Mouse (Mus musculus): ENCODE results near the gene Dzank1. TPM values are rescaled to one million over a fixed set of nuclear protein-coding genes. Genes with fewer than 3 reads are reported as not detected.

Gene Dzank1
- total RNA-seq, 1 experiment = 1.0 TPM

DNA sequence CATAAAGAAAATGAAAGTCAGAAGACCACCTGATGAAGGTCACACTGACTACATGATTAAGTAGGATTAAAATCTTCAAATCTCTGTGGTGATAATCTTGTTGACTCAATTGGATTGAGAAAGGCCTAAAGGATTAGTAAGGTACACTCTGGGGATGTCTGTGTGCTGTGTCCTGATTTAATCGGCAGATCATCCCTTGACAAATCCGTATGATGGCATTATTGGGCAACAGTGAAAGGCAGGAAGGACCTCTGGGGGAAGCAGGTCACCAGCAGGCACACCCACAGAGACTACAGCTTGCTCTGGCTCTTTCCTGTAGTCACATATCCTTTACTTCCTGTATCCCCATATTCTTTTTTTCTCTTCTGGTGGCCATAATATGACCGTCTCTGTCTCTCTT is 7.4 kb downstream of the Dzank1 start:
- no peak for DNase-seq (ENCODE audit: low read depth, low spot score)
- Histone ChIP-seq H3K36me3 (ENCODE audit: control insufficient read depth, insufficient read depth, low read length, poor library complexity, severe bottlenecking) (no peaks in the 10 kb centered on the region), H3K4me3 (ENCODE audit: insufficient read depth in 1 of 2, low read depth in 1 of 2, low read length in 2 of 2, poor library complexity in 1 of 2, severe bottlenecking in 1 of 2) (no peak overlapping the region), H3K27ac (ENCODE audit: insufficient read depth, low read depth, low read length, poor library complexity, severe bottlenecking) (no peak overlapping the region), H3K4me1 (ENCODE audit: control insufficient read depth in 2 of 2, insufficient read depth in 2 of 2, low read length in 2 of 2, poor library complexity in 1 of 2) (no peaks in the 10 kb centered on the region), H3K9ac (ENCODE audit: insufficient read depth, low read depth, low read length, poor library complexity, severe bottlenecking) (no peak overlapping the region), H3K9me3 (ENCODE audit: control insufficient read depth, insufficient read depth, low read depth, low read length) (no peaks in the 10 kb centered on the region)
- TF ChIP-seq MAFK (IDR thresholded peaks at IDR 0.05; ENCODE audit: insufficient read depth, low read depth, low read length) = no peak
- in situ Hi-C loops (cut with MboI; ENCODE audit: low sequenced_read_pairs in 2 of 2, unreplicated experiment in 2 of 2) = no loop called here

DNA sequence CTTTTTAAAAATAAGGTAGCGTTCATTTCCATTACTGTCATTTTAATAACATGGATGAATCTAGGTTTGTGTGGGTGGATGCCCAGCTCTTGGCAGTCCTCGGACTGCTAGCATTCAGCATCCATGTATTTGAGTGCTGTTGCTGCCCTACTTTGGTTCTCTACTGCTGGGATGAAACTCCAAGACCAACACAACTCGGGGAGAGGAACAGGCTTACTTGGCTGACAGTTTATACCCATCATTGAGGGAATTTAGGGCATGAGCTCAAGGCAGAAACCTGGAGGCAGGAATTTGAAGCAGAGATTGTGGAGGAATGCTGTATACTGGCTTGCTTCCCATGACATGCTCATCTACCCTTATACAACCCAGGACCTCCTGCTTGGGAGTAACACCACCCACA is 12.6 kb downstream of the Dzank1 start:
- Histone ChIP-seq H3K4me1 (ENCODE audit: control insufficient read depth in 2 of 2, insufficient read depth in 2 of 2, low read length in 2 of 2, poor library complexity in 1 of 2) (no peaks in the 10 kb centered on the region), H3K4me3 (ENCODE audit: insufficient read depth in 1 of 2, low read depth in 1 of 2, low read length in 2 of 2, poor library complexity in 1 of 2, severe bottlenecking in 1 of 2) (no peak overlapping the region), H3K9me3 (ENCODE audit: control insufficient read depth, insufficient read depth, low read depth, low read length) (no peaks in the 10 kb centered on the region), H3K27ac (ENCODE audit: insufficient read depth, low read depth, low read length, poor library complexity, severe bottlenecking) (no peak overlapping the region), H3K36me3 (ENCODE audit: control insufficient read depth, insufficient read depth, low read length, poor library complexity, severe bottlenecking) (no peaks in the 10 kb centered on the region), H3K9ac (ENCODE audit: insufficient read depth, low read depth, low read length, poor library complexity, severe bottlenecking) (no peak overlapping the region)
- DNase-seq (ENCODE audit: low read depth, low spot score) = no peak
- no peak for TF ChIP-seq CHD2 (IDR thresholded peaks at IDR 0.05; ENCODE audit: low read depth, low read length)
- no peak for TF ChIP-seq ZC3H11A (IDR thresholded peaks at IDR 0.05; ENCODE audit: borderline replicate concordance, low read depth, low read length)
- no peak for TF ChIP-seq MAFK (IDR thresholded peaks at IDR 0.05; ENCODE audit: insufficient read depth, low read depth, low read length)
- in situ Hi-C loops (cut with MboI; ENCODE audit: low sequenced_read_pairs in 2 of 2, unreplicated experiment in 2 of 2) = no loop called here

DNA sequence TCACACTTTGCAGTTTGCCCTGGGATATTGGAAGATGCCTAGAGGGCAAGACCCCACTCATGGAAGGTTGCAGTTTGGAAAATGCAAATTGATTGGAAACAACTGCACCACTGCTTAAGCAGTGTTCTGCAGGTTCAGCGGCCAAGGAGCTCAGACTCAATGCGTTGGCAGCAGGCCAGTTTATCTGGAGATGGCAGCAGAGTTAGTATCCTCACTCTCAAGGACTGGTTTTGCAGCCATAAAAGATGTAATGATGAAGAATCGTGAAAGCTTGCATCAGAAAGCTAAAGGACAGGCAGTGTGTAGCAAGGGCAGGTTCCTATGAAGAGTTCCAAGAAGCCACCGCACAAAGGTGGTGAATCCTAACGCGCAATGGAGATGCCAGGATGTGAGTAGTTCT is 25.1 kb downstream of the Dzank1 start:
- H3K9ac ChIP-seq (ENCODE audit: insufficient read depth, low read depth, low read length, poor library complexity, severe bottlenecking) = no peak overlapping the region
- no peaks in the 10 kb centered on the region for H3K4me1 ChIP-seq (ENCODE audit: control insufficient read depth in 2 of 2, insufficient read depth in 2 of 2, low read length in 2 of 2, poor library complexity in 1 of 2)
- in situ Hi-C loops (cut with MboI; ENCODE audit: low sequenced_read_pairs in 2 of 2, unreplicated experiment in 2 of 2) = no loop called here
- H3K4me3 ChIP-seq (ENCODE audit: insufficient read depth in 1 of 2, low read depth in 1 of 2, low read length in 2 of 2, poor library complexity in 1 of 2, severe bottlenecking in 1 of 2) = no peak overlapping the region
- H3K36me3 ChIP-seq (ENCODE audit: control insufficient read depth, insufficient read depth, low read length, poor library complexity, severe bottlenecking) = no peaks in the 10 kb centered on the region
- DNase-seq (ENCODE audit: low read depth, low spot score) = no peak
- H3K9me3 ChIP-seq (ENCODE audit: control insufficient read depth, insufficient read depth, low read depth, low read length) = no peaks in the 10 kb centered on the region
- TF ChIP-seq ZNF384 (IDR thresholded peaks at IDR 0.05; ENCODE audit: low read depth, low read length) (no peak), MAFK (IDR thresholded peaks at IDR 0.05; ENCODE audit: insufficient read depth, low read depth, low read length) (no peak), HCFC1 (IDR thresholded peaks at IDR 0.05; ENCODE audit: borderline replicate concordance, insufficient read depth, low read length) (no peak)
- H3K27ac ChIP-seq (ENCODE audit: insufficient read depth, low read depth, low read length, poor library complexity, severe bottlenecking) = no peak overlapping the region

DNA sequence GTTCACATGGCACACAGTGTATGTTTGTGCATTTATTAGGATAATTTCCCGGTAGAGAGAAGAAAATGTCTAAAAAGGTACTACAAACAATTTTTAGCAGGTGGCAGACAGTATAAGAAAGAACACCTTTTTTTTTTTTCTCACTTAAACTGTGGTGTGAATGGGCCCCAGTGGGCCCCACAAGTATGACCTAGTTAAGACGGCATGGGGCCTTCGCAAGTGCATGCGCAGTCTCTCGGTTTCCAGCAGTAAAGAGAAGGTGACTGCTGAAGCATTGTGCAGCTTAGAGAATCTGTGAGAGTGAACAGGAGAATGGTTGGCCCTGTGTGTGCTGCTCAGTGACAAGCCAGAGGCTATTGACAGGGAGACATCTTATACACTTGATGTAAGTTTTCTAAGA is 37.9 kb downstream of the Dzank1 start:
- no peak overlapping the region for H3K27ac ChIP-seq (ENCODE audit: insufficient read depth, low read depth, low read length, poor library complexity, severe bottlenecking)
- TF ChIP-seq HCFC1 (IDR thresholded peaks at IDR 0.05; ENCODE audit: borderline replicate concordance, insufficient read depth, low read length) = no peak
- no peak for TF ChIP-seq ZNF384 (IDR thresholded peaks at IDR 0.05; ENCODE audit: low read depth, low read length)
- TF ChIP-seq CHD2 (IDR thresholded peaks at IDR 0.05; ENCODE audit: low read depth, low read length) = no peak
- TF ChIP-seq ZC3H11A (IDR thresholded peaks at IDR 0.05; ENCODE audit: borderline replicate concordance, low read depth, low read length) = no peak
- TF ChIP-seq MAFK (IDR thresholded peaks at IDR 0.05; ENCODE audit: insufficient read depth, low read depth, low read length) = no peak
- H3K4me3 ChIP-seq (ENCODE audit: insufficient read depth in 1 of 2, low read depth in 1 of 2, low read length in 2 of 2, poor library complexity in 1 of 2, severe bottlenecking in 1 of 2) = no peak overlapping the region
- DNase-seq (ENCODE audit: low read depth, low spot score) = no peak
- H3K4me1 ChIP-seq (ENCODE audit: control insufficient read depth in 2 of 2, insufficient read depth in 2 of 2, low read length in 2 of 2, poor library complexity in 1 of 2) = no peaks in the 10 kb centered on the region
- H3K9ac ChIP-seq (ENCODE audit: insufficient read depth, low read depth, low read length, poor library complexity, severe bottlenecking) = no peak overlapping the region
- in situ Hi-C loops (cut with MboI; ENCODE audit: low sequenced_read_pairs in 2 of 2, unreplicated experiment in 2 of 2) = no loop called here
- H3K36me3 ChIP-seq (ENCODE audit: control insufficient read depth, insufficient read depth, low read length, poor library complexity, severe bottlenecking) = no peaks in the 10 kb centered on the region
- no peaks in the 10 kb centered on the region for H3K9me3 ChIP-seq (ENCODE audit: control insufficient read depth, insufficient read depth, low read depth, low read length)

DNA sequence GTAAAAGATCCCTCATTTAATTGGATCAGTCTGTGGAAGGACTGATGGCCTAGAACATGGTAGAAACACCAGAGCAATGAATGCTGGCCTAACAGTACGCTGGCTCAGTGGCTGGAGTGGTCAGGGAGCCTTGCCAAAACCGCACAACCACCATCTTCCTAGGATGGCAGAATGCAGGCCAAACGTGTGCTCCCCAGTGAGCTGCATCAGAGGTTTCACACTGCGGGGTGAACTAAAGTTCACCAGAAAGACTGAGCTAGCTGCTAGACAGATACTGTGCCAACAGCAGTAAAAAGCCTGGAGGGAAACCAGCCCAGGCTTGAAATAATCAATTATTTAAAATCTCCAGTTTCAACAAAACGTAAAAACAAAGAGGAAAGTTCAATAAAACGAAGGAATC is 39.7 kb downstream of the Dzank1 start:
- Histone ChIP-seq H3K36me3 (ENCODE audit: control insufficient read depth, insufficient read depth, low read length, poor library complexity, severe bottlenecking) (no peaks in the 10 kb centered on the region), H3K4me3 (ENCODE audit: insufficient read depth in 1 of 2, low read depth in 1 of 2, low read length in 2 of 2, poor library complexity in 1 of 2, severe bottlenecking in 1 of 2) (no peak overlapping the region), H3K27ac (ENCODE audit: insufficient read depth, low read depth, low read length, poor library complexity, severe bottlenecking) (no peak overlapping the region), H3K9ac (ENCODE audit: insufficient read depth, low read depth, low read length, poor library complexity, severe bottlenecking) (no peak overlapping the region), H3K9me3 (ENCODE audit: control insufficient read depth, insufficient read depth, low read depth, low read length) (no peaks in the 10 kb centered on the region), H3K4me1 (ENCODE audit: control insufficient read depth in 2 of 2, insufficient read depth in 2 of 2, low read length in 2 of 2, poor library complexity in 1 of 2) (no peaks in the 10 kb centered on the region)
- no peak for DNase-seq (ENCODE audit: low read depth, low spot score)
- TF ChIP-seq CHD2 (IDR thresholded peaks at IDR 0.05; ENCODE audit: low read depth, low read length) = no peak
- no peak for TF ChIP-seq ZNF384 (IDR thresholded peaks at IDR 0.05; ENCODE audit: low read depth, low read length)
- TF ChIP-seq MAFK (IDR thresholded peaks at IDR 0.05; ENCODE audit: insufficient read depth, low read depth, low read length) = no peak
- no peak for TF ChIP-seq HCFC1 (IDR thresholded peaks at IDR 0.05; ENCODE audit: borderline replicate concordance, insufficient read depth, low read length)
- no peak for TF ChIP-seq ZC3H11A (IDR thresholded peaks at IDR 0.05; ENCODE audit: borderline replicate concordance, low read depth, low read length)
- in situ Hi-C loops (cut with MboI; ENCODE audit: low sequenced_read_pairs in 2 of 2, unreplicated experiment in 2 of 2) = no loop called here

Data from ES-E14 (cell line).